Mouse (Mus musculus): ENCODE results near the gene Dnajc7.

DNA sequence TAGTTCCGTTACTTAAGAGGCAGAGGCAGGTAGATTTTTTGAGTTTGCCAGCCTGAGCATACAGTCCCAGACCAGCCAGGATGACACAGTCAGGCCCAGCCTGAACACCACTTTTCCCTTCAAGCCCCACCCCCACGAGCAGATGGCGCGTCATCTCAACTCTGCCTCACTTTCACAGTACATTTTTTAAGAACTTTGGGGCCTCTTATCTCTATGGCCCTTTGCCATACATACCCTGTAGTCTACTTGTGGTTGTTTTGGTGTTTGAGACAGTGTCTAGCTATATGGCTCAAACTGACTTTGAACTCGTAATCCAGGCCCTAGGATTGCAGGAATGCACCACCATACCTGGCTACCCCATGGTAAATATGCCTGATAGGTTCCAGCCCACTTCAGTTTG is 8.1 kb upstream of the Dnajc7 start:
- TF ChIP-seq CTCF (IDR thresholded peaks at IDR 0.05; ENCODE audit: borderline replicate concordance, insufficient read depth, low read depth, low read length), result no peak
- no peak for TF ChIP-seq POLR2A (IDR thresholded peaks at IDR 0.05; ENCODE audit: borderline replicate concordance, insufficient read depth, low read length)

Measured in cerebellum, adult 2 months (tissue).